Mouse (Mus musculus) forebrain, embryonic 15.5 days (tissue): Measurements from ENCODE around the gene Idh1. TPM values are rescaled to one million over a fixed set of nuclear protein-coding genes. Genes with fewer than 3 reads are reported as not detected.

Experiments
- ATAC-seq: fragments of 200-750 bp; cut with Nextera tagmentation; replicated peaks from 2 replicates; pipeline ENCODE4 v1.8.0; 2017; ENCODE audit warnings: mild to moderate bottlenecking, moderate TSS enrichment, moderate library complexity
- H3K27ac ChIP-seq: fragments of 300-500 bp; sonication (generic); replicated peaks from 2 replicates; pipeline ENCODE4 v1.5.1; 2015; ENCODE audit warnings: mild to moderate bottlenecking, inconsistent platforms
- H3K27me3 ChIP-seq: fragments of 300-500 bp; sonication (generic); 2 replicates; pipeline ENCODE4 v1.6.1; 2015; ENCODE audit warnings: inconsistent platforms
- H3K36me3 ChIP-seq: fragments of 300-500 bp; sonication (generic); 2 replicates; pipeline ENCODE4 v1.6.1; 2015; ENCODE audit warnings: mild to moderate bottlenecking, inconsistent platforms
- H3K4me1 ChIP-seq: fragments of 300-500 bp; sonication (generic); 2 replicates; pipeline ENCODE4 v1.6.1; 2015; ENCODE audit warnings: inconsistent platforms
- H3K4me2 ChIP-seq: fragments of 300-500 bp; sonication (generic); replicated peaks from 2 replicates; pipeline ENCODE4 v1.6.1; 2015; ENCODE audit warnings: mild to moderate bottlenecking, inconsistent platforms
- H3K4me3 ChIP-seq: fragments of 300-500 bp; sonication (generic); 2 replicates; pipeline ENCODE4 v1.5.1; 2015; ENCODE audit warnings: mild to moderate bottlenecking, inconsistent platforms
- H3K9ac ChIP-seq: fragments of 300-500 bp; sonication (generic); replicated peaks from 2 replicates; pipeline ENCODE4 v1.6.1; 2015; ENCODE audit warnings: mild to moderate bottlenecking, inconsistent platforms
- H3K9me3 ChIP-seq: fragments of 300-500 bp; sonication (generic); 2 replicates; pipeline ENCODE4 v1.6.1; 2016; ENCODE audit warnings: inconsistent platforms
- WGBS: fragments of 180-500 bp; shearing (Covaris S2); methylation state at CpG from one replicate; pipeline ENCODE4 v1.1.7; 2015; ENCODE audit warnings: mixed read lengths; 5-methylcytosine and 5-hydroxymethylcytosine counted together
- polyA plus RNA-seq: library from polyadenylated mRNA; unstranded; fragments of >200 nt; fragmentation: Nextera tagmentation; extraction: Ambion mirVana; gene quantifications from 2 replicates; pipeline ENCODE4 v1.2.1, GENCODE M21; 2015

Idh1 gene
- polyA plus RNA-seq, 1 experiment from 2014 or later = 468 TPM

GRCm38 (mm10) chr1:65187074-65187430 is 752 bp upstream of the Idh1 start:
- no peaks in the 10 kb centered on the region for H3K27me3 ChIP-seq
- peak overlapping the region; percentile 93 for H3K9ac ChIP-seq
- peak overlapping the region; percentile 90 for H3K4me3 ChIP-seq
- ATAC-seq = no peak
- H3K4me1 ChIP-seq = peaks cover 21% of the 10 kb centered on the region
- no peaks in the 10 kb centered on the region for H3K9me3 ChIP-seq
- H3K27ac ChIP-seq = peak overlapping the region; percentile 91
- under 1% methylated on average over 6 of the region's 6 CpGs for WGBS
- H3K36me3 ChIP-seq = peaks cover 6% of the 10 kb centered on the region
- peak overlapping the region; percentile 76 for H3K4me2 ChIP-seq

DNA sequence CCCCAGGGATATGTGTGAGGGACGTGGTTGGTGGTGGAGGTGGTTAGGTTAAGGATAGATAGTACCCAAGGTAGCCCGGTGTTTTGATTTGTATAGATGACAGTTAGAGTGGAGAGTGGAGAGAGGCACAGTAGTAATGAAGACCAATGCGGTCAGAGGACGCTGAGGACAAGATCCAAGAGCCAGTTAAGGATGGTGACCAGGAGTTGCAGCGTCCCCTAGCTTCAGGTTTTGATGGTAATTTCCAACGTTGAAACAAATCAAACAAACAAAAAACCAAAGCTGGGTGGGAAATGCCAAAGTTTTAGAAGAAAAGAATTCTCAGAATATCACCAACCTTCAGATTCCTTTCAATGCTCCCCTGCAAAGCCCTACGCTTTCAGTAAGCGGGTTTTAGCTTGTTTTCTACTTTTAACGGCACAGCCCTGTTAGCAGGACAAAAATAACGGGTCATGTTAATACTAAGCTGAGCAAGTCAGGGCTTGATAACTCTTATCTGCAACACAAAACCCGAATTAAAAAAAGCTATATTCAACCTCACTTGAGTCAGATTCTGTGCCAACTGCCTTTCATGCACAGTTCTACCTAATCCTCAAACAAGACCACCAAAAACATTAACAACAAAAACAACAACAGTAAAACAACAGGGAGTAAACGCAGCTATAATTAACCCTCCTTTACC is 635 bp downstream of the Idh1 start:
- no peak for ATAC-seq
- Histone ChIP-seq H3K27ac (peak overlapping the region; percentile 91; the same call in 1 of the 2 replicates), H3K4me1 (peaks cover 21% of the 10 kb centered on the region), H3K4me2 (peak overlapping the region; percentile 60), H3K9me3 (no peaks in the 10 kb centered on the region), H3K36me3 (no peaks in the 10 kb centered on the region), H3K27me3 (no peaks in the 10 kb centered on the region), H3K4me3 (peak overlapping the region; percentile 90), H3K9ac (peak overlapping the region; percentile 93)
- 20% methylated on average over 12 of the region's 12 CpGs for WGBS

DNA sequence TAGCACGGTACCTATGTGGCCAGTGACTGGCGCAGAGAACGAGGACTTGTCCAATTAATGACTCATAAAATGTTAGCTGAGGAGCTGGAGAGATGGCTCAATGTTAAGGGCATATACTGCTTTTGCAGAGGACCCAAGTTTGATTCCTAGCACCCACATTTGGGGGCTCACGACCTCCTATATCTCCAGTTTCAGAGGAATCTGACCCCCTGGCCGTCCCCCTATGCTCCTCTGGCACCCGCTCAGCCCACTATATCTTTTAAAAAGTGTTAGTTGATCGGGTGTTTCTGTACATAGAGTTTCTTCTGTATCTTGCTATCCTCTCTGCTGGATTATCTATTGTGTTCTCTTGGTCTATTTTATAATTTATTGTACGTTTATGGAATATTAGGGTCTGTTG is 1.3 kb downstream of the Idh1 start:
- no peaks in the 10 kb centered on the region for H3K27me3 ChIP-seq
- ATAC-seq = no peak
- no peak overlapping the region for H3K4me2 ChIP-seq
- H3K4me1 ChIP-seq = peaks cover 21% of the 10 kb centered on the region
- H3K4me3 ChIP-seq = no peak overlapping the region
- H3K9me3 ChIP-seq = no peaks in the 10 kb centered on the region
- WGBS = 91% methylated on average over 8 of the region's 8 CpGs
- no peak overlapping the region for H3K27ac ChIP-seq
- no peaks in the 10 kb centered on the region for H3K36me3 ChIP-seq
- no peak overlapping the region for H3K9ac ChIP-seq

- no peak for ATAC-seq
- H3K27ac ChIP-seq = no peak overlapping the region
- 96% methylated on average over 2 of the region's 2 CpGs for WGBS
Observed at GRCm38 (mm10) chr1:65183994-65184393, 2.3 kb downstream of the Idh1 start.

GRCm38 (mm10) chr1:65181459-65181858 is 4.8 kb downstream of the Idh1 start:
- H3K27ac ChIP-seq = no peak overlapping the region
- H3K9ac ChIP-seq = no peak overlapping the region
- no peak overlapping the region for H3K4me2 ChIP-seq
- no peak for ATAC-seq
- peaks cover 28% of the 10 kb centered on the region for H3K4me1 ChIP-seq
- no peaks in the 10 kb centered on the region for H3K27me3 ChIP-seq
- 91% methylated on average over 5 of the region's 5 CpGs for WGBS
- H3K4me3 ChIP-seq = no peak overlapping the region
- no peaks in the 10 kb centered on the region for H3K36me3 ChIP-seq
- no peaks in the 10 kb centered on the region for H3K9me3 ChIP-seq

More at GRCm38 (mm10) chr1:65183994-65184393, 2.3 kb downstream of the Idh1 start:
- H3K36me3 ChIP-seq = no peaks in the 10 kb centered on the region
- H3K4me3 ChIP-seq = no peak overlapping the region
- no peaks in the 10 kb centered on the region for H3K9me3 ChIP-seq
- H3K27me3 ChIP-seq = no peaks in the 10 kb centered on the region
- H3K9ac ChIP-seq = no peak overlapping the region
- no peak overlapping the region for H3K4me2 ChIP-seq
- H3K4me1 ChIP-seq = peaks cover 27% of the 10 kb centered on the region

DNA sequence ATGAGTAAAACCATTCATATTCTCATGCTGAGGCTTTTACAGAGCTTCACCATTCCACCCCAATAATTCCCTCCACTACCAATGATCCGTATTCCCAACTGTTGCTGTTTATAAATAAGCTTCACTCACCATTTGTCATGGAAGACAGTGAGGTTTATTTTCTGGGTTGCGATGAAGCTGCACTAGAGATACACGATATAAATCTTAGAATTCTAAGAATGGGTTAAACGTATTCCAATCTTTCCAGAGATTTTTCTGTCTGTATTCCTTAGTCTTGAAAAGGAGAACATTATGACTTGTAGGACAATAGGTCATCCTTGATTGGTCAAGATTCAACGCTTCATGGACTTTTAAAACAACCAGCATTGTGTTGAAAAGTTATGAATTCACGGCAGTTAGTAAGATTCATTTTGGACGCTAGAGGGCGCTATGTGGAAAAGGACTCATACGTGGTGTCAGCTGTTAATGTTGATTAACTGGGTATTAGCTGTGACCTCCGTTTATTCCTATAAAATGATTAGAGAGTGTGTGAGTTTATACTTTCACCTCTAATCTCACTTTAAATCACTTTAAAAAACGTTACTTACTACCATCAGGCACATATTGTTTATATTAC is 6.6 kb downstream of the Idh1 start:
- H3K27me3 ChIP-seq = no peaks in the 10 kb centered on the region
- no peaks in the 10 kb centered on the region for H3K36me3 ChIP-seq
- H3K9me3 ChIP-seq = no peaks in the 10 kb centered on the region
- H3K4me1 ChIP-seq = peaks cover 35% of the 10 kb centered on the region
- peak overlapping the region; percentile 95 for H3K9ac ChIP-seq
- peak overlapping the region; percentile 99 for H3K27ac ChIP-seq
- WGBS = 4% methylated on average over 11 of the region's 11 CpGs
- H3K4me3 ChIP-seq = peak overlapping the region; percentile 88
- peak overlapping the region; percentile 71 for H3K4me2 ChIP-seq
- no peak for ATAC-seq

DNA sequence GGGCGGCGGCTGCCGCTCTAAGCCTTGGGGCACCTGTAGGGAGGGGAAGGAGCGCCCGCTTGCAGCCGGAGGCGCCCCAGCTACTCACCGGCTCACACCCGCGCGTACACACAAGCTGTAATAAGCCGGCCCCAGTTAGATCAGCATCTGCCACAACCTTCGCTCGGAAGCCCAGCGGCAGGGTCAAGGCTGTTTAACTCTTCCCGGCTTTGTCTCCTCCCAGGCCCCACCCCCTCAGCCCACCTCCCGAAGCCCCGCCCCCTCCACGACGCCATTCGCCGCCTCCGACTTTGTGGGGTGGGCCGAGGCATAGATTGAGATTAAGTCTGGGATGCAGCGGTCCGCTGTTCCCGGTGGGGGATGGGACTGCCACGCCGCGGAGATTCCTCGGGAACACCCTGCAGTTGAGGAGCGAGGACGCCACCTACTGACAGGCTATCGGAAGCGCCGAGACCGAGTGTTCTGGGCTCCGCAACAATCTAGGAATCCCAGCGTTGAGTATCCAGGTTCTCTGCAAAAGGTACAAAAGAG is 7.3 kb downstream of the Idh1 start:
- peak overlapping the region; percentile 88 for H3K4me3 ChIP-seq
- H3K4me1 ChIP-seq = peaks cover 42% of the 10 kb centered on the region
- H3K9me3 ChIP-seq = no peaks in the 10 kb centered on the region
- under 1% methylated on average over 39 of the region's 39 CpGs for WGBS
- H3K27me3 ChIP-seq = no peaks in the 10 kb centered on the region
- peaks cover 2% of the 10 kb centered on the region; the same call in 1 of the 2 replicates for H3K36me3 ChIP-seq
- peak overlapping the region; percentile 95 for H3K9ac ChIP-seq
- peak overlapping the region; percentile 71 for H3K4me2 ChIP-seq
- peak overlapping the region; percentile 99 for H3K27ac ChIP-seq
- peak; percentile 94 for ATAC-seq

- Histone ChIP-seq H3K9ac (peak overlapping the region; percentile 95), H3K36me3 (peaks cover 6% of the 10 kb centered on the region), H3K27ac (peak overlapping the region; percentile 99), H3K4me1 (peaks cover 48% of the 10 kb centered on the region), H3K4me3 (peak overlapping the region; percentile 88), H3K4me2 (peak overlapping the region; percentile 71), H3K9me3 (no peaks in the 10 kb centered on the region), H3K27me3 (no peaks in the 10 kb centered on the region)
- WGBS = 6% methylated on average over 27 of the region's 27 CpGs
- peak; percentile 87 for ATAC-seq
Observed at GRCm38 (mm10) chr1:65178126-65178901, 8.0 kb downstream of the Idh1 start.

DNA sequence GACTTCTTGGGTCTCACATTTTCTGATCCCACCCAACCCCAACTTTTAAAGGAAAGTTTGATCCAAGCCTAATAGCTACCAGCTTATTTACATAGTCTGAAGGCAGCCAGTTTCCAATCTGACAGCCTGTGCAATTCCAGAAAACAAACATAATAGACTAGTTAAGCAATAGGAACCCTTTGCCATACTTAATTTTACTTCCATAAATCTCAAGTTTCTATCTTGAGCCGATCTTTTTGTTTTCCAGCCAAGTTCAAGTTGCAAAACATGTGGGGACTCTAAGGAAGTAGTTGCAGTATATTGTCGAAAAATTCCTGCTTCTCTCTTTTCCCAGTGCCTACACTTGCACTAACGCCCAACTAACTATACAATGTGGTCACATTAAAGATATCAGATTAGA is 8.8 kb downstream of the Idh1 start:
- Histone ChIP-seq H3K9me3 (no peaks in the 10 kb centered on the region), H3K27ac (0 out of 2 replicates have a peak overlapping the region, but pooled peaks have one; percentile 99), H3K4me2 (peak overlapping the region; percentile 71), H3K4me3 (peak overlapping the region; percentile 88), H3K27me3 (no peaks in the 10 kb centered on the region), H3K4me1 (peaks cover 53% of the 10 kb centered on the region), H3K36me3 (peaks cover 10% of the 10 kb centered on the region), H3K9ac (peak overlapping the region; percentile 95; the same call in 1 of the 2 replicates)
- ATAC-seq = no peak
- 52% methylated on average over 3 of the region's 3 CpGs for WGBS

DNA sequence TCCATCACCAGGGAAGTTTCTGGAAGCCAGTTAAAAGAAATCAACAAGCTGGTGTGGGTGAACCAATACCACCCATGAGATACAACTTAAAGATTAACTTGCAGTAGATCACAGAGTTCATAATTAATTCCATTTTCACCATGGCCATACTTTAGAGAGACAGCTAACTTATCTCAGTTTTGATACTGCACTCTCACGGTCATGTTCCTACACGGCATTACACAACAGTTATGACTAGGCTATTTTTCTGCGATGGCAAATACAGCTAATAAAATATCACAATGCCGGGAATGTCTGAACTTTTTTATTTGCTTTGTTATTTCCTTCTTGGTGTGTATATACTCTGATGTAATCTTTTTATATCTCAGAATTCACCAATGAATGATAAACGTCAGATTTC is 9.4 kb downstream of the Idh1 start:
- Histone ChIP-seq H3K27ac (no peak overlapping the region), H3K4me3 (0 out of 2 replicates have a peak overlapping the region, but pooled peaks have one; percentile 4), H3K36me3 (peaks cover 14% of the 10 kb centered on the region), H3K27me3 (no peaks in the 10 kb centered on the region), H3K4me2 (0 out of 2 replicates have a peak overlapping the region, but pooled peaks have one; percentile 7), H3K9ac (no peak overlapping the region), H3K4me1 (peaks cover 57% of the 10 kb centered on the region), H3K9me3 (no peaks in the 10 kb centered on the region)
- no peak for ATAC-seq
- whole genome bisulfite sequencing = 89% methylated on average over 5 of the region's 5 CpGs

- no peak for ATAC-seq
- Histone ChIP-seq H3K9me3 (no peaks in the 10 kb centered on the region), H3K27me3 (no peaks in the 10 kb centered on the region), H3K36me3 (peaks cover 20% of the 10 kb centered on the region), H3K9ac (no peak overlapping the region), H3K27ac (no peak overlapping the region), H3K4me2 (peak overlapping the region; percentile 20; the same call in 1 of the 2 replicates), H3K4me3 (no peak overlapping the region), H3K4me1 (peaks cover 65% of the 10 kb centered on the region)
- 75% methylated on average over 4 of the region's 4 CpGs for WGBS
Observed at GRCm38 (mm10) chr1:65176171-65176570, 10.1 kb downstream of the Idh1 start.

GRCm38 (mm10) chr1:65173716-65174115 is 12.6 kb downstream of the Idh1 start:
- peaks cover 59% of the 10 kb centered on the region for H3K4me1 ChIP-seq

More at GRCm38 (mm10) chr1:65173716-65174115, 12.6 kb downstream of the Idh1 start:
- WGBS = 95% methylated on average over 2 of the region's 2 CpGs
- H3K9me3 ChIP-seq = no peaks in the 10 kb centered on the region
- no peak overlapping the region for H3K27ac ChIP-seq
- peaks cover 43% of the 10 kb centered on the region for H3K36me3 ChIP-seq
- no peak overlapping the region for H3K9ac ChIP-seq
- no peak for ATAC-seq
- H3K4me2 ChIP-seq = no peak overlapping the region
- H3K4me3 ChIP-seq = no peak overlapping the region
- H3K27me3 ChIP-seq = no peaks in the 10 kb centered on the region
